Mouse (Mus musculus) liver, adult 2 months (tissue): ENCODE data around the gene Scn2a.

Experiments used
- CTCF ChIP-seq: fragments of 200-500 bp; IDR thresholded peaks from 2 replicates; pipeline ENCODE4 v1.5.1; 2011; ENCODE audit warnings: low read depth, low read length, control low read depth
- POLR2A ChIP-seq: fragments of 200-500 bp; IDR thresholded peaks from 2 replicates; pipeline ENCODE4 v1.6.1; 2011; ENCODE audit warnings: low read length, control low read depth; ENCODE audit not compliant: insufficient read depth; ENCODE audit errors: extremely low read depth

DNA sequence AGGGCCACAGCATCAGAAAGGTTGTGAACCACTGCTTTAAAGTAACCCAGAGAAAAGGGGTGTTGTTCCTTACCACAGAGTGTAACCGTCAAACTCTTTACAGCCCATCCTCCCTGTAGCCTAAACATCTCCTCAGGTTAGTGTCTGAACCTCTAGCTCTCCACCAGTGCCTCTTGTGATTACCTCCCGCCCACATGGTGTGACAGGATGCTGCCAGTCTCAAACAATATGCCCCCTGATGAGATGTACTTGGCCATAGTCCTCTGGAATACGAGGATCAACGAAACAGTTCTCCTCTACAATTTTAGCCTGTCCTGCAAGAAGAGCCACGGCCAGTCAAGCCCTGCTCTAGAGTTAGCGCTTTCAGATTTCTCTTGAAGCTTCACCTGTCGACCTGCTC is 74.5 kb downstream of the Scn2a start:
- TF ChIP-seq CTCF: no peak
- TF ChIP-seq POLR2A: no peak
